Mouse (Mus musculus) heart, postnatal 0 days (tissue): ENCODE measurements at regions not wholly inside any gene's neighbourhood (a gene's known extent, or its start where the extent isn't known, plus 50 kb on each side); places are given as distances from the start of the nearest gene placed in this dataset.

Experiments used
- ATAC-seq: fragments of 200-750 bp; cut with Nextera tagmentation; 2 replicates; pipeline ENCODE4 v1.8.0; 2017; ENCODE audit warnings: low read depth, moderate number of reproducible peaks, moderate library complexity; ENCODE audit not compliant: insufficient read depth
- DNase-seq: peaks from one replicate; pipeline ENCODE4 v3.0.0-alpha.2; 2016; ENCODE audit warnings: low spot score
- H3K27ac ChIP-seq: fragments of 300-500 bp; sonication (generic); 2 replicates; pipeline ENCODE4 v1.5.1; 2014; ENCODE audit warnings: low read depth, mild to moderate bottlenecking
- H3K27me3 ChIP-seq: fragments of 300-500 bp; sonication (generic); 2 replicates; pipeline ENCODE4 v1.6.1; 2014; ENCODE audit warnings: low read length, mixed read lengths; ENCODE audit not compliant: control insufficient read depth, insufficient read depth
- H3K36me3 ChIP-seq: fragments of 300-500 bp; sonication (generic); replicated peaks from 2 replicates; pipeline ENCODE4 v1.6.1; 2014; ENCODE audit warnings: low read length, mixed read lengths; ENCODE audit not compliant: control insufficient read depth, insufficient read depth
- H3K4me1 ChIP-seq: fragments of 300-500 bp; sonication (generic); 2 replicates; pipeline ENCODE4 v1.6.1; 2014; ENCODE audit warnings: antibody characterized with exemption; ENCODE audit not compliant: control insufficient read depth, insufficient read depth
- H3K4me2 ChIP-seq: fragments of 300-500 bp; sonication (generic); 2 replicates; pipeline ENCODE4 v1.6.1; 2014; ENCODE audit warnings: low read depth, mild to moderate bottlenecking, low read length, moderate library complexity
- H3K4me3 ChIP-seq: fragments of 300-500 bp; sonication (generic); 2 replicates; pipeline ENCODE4 v1.5.1; 2014; ENCODE audit warnings: low read depth, low read length
- H3K9ac ChIP-seq: fragments of 300-500 bp; sonication (generic); replicated peaks from 2 replicates; pipeline ENCODE4 v1.6.1; 2014; ENCODE audit warnings: low read depth, low read length, mixed read lengths
- H3K9me3 ChIP-seq: fragments of 300-500 bp; sonication (generic); replicated peaks from 2 replicates; pipeline ENCODE4 v1.6.1; 2016; ENCODE audit warnings: low read length; ENCODE audit not compliant: control insufficient read depth
- CTCF ChIP-seq: IDR thresholded peaks from 2 replicates; pipeline ENCODE4 v1.5.1; 2016; ENCODE audit warnings: antibody characterized with exemption, control low read depth, low read depth
- EP300 ChIP-seq: IDR thresholded peaks from 2 replicates; pipeline ENCODE4 v1.6.1; 2016; ENCODE audit warnings: antibody characterized with exemption, low read depth
- WGBS: fragments of 180-500 bp; shearing (Covaris S2); extraction: QIAGEN DNeasy Blood & Tissue Kit; methylation state at CpG from one replicate; pipeline ENCODE4 v1.1.7; 2014; 5-methylcytosine and 5-hydroxymethylcytosine counted together

DNA sequence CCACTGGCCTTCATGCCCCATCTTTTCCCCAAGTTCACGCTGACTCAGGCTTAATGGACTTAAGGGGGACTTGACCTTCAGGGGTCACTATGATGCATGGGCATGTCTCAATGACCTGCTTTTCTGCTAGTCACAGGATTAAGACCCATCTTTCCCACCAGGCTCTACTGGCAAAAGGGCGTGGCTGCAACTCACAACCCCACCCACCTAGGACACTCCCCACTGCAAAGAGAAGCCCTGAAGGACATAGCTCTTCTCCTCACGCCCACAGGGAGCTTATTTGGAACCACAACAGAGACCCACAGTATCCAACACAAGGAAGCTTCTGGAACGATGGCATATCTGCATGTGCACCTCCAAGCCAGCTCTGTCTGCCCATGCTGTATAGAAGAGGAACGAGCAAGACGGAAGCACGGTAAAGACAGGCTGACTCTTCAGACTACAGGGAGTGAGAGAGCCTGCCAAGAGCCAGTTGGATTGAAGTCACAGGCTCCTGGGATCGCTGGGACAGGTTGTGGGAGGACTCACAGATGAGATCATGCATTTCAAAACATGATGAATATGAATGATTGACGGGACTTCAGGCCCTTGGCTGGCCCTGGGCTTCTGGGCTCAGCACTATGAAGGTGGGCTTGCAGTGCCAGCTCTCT, 107.3 kb upstream of the Sfswap start:
- H3K9me3 ChIP-seq = no peaks in the 10 kb centered on the region
- TF ChIP-seq EP300 (no peak), CTCF (no peak)
- H3K27me3 ChIP-seq = no peaks in the 10 kb centered on the region
- DNase-seq = no peak
- 57% methylated on average over 9 of the region's 9 CpGs for WGBS
- no peak overlapping the region for H3K4me3 ChIP-seq
- no peak for ATAC-seq
- no peaks in the 10 kb centered on the region for H3K4me1 ChIP-seq
- no peak overlapping the region for H3K27ac ChIP-seq
- no peak overlapping the region for H3K4me2 ChIP-seq
- no peaks in the 10 kb centered on the region for H3K36me3 ChIP-seq
- H3K9ac ChIP-seq = no peak overlapping the region

DNA sequence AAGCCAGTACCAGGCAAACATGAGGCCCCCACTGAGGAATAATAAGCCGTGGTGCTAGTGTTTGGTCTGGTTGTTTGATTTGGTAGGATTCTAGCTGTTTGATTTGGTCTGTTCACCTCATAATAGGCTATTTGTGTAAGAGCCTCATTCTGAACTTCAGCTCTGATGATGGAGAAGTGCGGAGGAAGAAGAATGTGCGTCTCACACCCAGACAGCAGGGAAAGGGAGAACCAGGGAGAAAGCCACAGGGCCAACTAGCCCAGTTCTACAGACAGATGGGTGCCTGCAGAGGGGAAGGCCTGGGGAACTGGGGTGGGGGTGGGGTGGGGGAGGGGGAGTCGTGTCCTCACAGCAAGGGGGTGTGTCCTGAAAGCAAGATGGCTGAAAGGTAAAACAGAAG, 106.6 kb upstream of the Sfswap start:
- DNase-seq (no peak), ATAC-seq (no peak)
- Histone ChIP-seq H3K9ac (no peak overlapping the region), H3K36me3 (no peaks in the 10 kb centered on the region), H3K27ac (no peak overlapping the region), H3K4me3 (no peak overlapping the region), H3K9me3 (no peaks in the 10 kb centered on the region), H3K4me1 (no peaks in the 10 kb centered on the region), H3K4me2 (no peak overlapping the region), H3K27me3 (no peaks in the 10 kb centered on the region)
- TF ChIP-seq CTCF (no peak), EP300 (no peak)
- WGBS = 72% methylated on average over 4 of the region's 4 CpGs

DNA sequence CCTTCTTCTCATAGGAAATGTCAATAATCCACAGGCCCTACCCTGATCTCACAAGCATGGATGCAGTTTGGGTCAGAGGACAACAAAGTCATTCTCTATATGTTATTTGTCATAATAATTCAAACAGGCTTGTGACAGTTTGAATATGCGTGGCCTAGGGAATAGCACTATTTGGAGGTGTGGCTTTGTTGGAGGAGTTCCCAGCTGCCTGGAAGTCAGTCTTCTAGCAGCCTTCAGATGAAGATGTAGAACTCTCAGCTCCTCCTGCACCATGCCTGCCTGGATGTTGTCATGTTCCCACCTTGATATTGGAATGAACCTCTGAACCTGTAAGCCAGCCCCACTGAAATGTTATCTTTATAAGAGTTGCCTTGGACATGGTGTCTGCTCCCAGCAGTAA, 103.7 kb upstream of the Sfswap start:
- Histone ChIP-seq H3K4me1 (no peaks in the 10 kb centered on the region), H3K27me3 (no peaks in the 10 kb centered on the region), H3K4me3 (no peak overlapping the region), H3K27ac (no peak overlapping the region), H3K4me2 (no peak overlapping the region), H3K9me3 (no peaks in the 10 kb centered on the region), H3K36me3 (no peaks in the 10 kb centered on the region), H3K9ac (no peak overlapping the region)
- ATAC-seq (no peak), DNase-seq (no peak)
- WGBS = 57% methylated on average over 1 of the region's 1 CpGs
- TF ChIP-seq CTCF = no peak
- no peak for TF ChIP-seq EP300

DNA sequence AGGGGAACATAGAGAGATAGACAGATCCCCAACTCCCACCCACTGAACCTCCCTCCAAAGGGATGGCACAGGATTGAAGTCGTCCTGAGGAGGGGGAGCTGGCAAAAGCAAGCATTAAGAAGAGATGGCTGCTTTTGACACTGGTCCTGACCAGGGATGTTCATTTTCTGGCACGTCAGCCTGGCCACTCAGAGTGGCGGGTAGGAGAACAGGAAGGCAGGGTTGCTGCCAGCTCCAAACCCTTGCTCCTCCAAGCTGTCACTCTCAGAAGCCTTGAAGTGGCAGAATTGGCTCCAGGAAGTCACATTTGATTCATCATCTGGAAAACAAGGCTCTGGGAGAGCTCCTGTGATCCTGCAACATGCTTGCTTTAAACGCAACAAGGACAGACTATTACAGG, 94.8 kb upstream of the Sfswap start:
- no peak overlapping the region for H3K9ac ChIP-seq
- no peaks in the 10 kb centered on the region for H3K36me3 ChIP-seq
- H3K4me3 ChIP-seq = no peak overlapping the region
- no peak for DNase-seq
- no peak overlapping the region for H3K4me2 ChIP-seq
- H3K9me3 ChIP-seq = no peaks in the 10 kb centered on the region
- 49% methylated on average over 4 of the region's 4 CpGs for WGBS
- no peaks in the 10 kb centered on the region for H3K4me1 ChIP-seq
- no peak for ATAC-seq
- no peak overlapping the region for H3K27ac ChIP-seq
- TF ChIP-seq CTCF (no peak), EP300 (no peak)
- no peaks in the 10 kb centered on the region for H3K27me3 ChIP-seq

DNA sequence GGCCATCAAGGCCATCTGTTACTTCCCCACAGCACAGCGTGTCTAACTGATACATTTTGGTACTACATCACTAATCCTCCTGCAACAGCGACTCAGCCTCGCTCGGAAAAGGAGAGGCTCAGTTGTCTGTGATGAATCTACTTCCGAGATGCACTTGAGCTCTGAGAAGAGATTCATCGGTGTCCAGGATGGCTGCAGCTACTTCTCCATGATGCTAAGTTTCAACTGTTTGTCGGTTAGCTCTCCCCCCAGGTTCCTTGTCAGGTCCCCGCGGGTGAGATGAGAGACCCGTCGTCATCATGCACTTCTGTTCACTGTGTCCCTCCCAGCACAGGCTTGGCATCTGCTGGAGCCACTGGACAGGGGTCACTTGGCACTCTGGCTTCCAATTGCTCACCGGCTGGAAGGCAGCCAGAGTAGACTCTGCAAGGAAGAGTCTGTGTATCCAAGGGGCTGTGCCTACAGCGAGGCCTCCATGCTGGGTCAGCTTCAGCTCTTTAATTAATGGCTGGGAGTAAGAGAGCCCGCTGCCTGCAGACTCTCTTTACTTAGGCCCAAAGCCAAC, 91.5 kb upstream of the Sfswap start:
- no peak overlapping the region for H3K4me2 ChIP-seq
- H3K36me3 ChIP-seq = no peaks in the 10 kb centered on the region
- no peaks in the 10 kb centered on the region for H3K4me1 ChIP-seq
- H3K27ac ChIP-seq = no peak overlapping the region
- no peak overlapping the region for H3K4me3 ChIP-seq
- no peak for TF ChIP-seq EP300
- TF ChIP-seq CTCF = no peak
- no peaks in the 10 kb centered on the region for H3K27me3 ChIP-seq
- H3K9me3 ChIP-seq = no peaks in the 10 kb centered on the region
- no peak overlapping the region for H3K9ac ChIP-seq
- WGBS = 55% methylated on average over 14 of the region's 14 CpGs
- no peak for DNase-seq
- no peak for ATAC-seq

DNA sequence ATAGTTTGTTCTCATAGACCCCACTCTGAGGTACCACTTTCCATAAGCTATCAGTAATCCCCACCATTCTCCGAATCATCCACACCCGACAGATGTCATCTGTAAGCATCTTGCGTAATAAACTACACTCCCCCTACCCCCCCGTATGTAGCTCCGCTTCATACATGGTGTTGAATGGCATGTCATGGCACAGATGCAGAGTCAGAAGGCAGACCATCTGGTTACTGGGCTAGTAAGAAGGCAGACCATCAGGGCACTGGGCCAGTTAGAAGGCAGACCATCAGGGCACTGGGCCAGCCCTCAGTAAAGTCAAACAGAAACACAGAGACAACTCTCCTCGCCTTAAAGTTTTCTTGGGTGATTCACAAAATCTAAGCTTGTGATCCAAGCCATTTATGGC, 88.9 kb upstream of the Sfswap start:
- TF ChIP-seq EP300 (no peak), CTCF (no peak)
- H3K36me3 ChIP-seq = no peaks in the 10 kb centered on the region
- no peak overlapping the region for H3K27ac ChIP-seq
- DNase-seq = no peak
- WGBS = 78% methylated on average over 6 of the region's 6 CpGs
- H3K9ac ChIP-seq = no peak overlapping the region
- no peaks in the 10 kb centered on the region for H3K4me1 ChIP-seq
- no peaks in the 10 kb centered on the region for H3K27me3 ChIP-seq
- no peaks in the 10 kb centered on the region for H3K9me3 ChIP-seq
- no peak overlapping the region for H3K4me2 ChIP-seq
- no peak overlapping the region for H3K4me3 ChIP-seq
- ATAC-seq = no peak
